Mouse (Mus musculus): ENCODE data around the gene Usp42. TPM values are rescaled to one million over a fixed set of nuclear protein-coding genes. Genes with fewer than 3 reads are reported as not detected.

Gene Usp42
- polyA plus RNA-seq, 1 experiment from 2014 or later: 31.4 TPM

DNA sequence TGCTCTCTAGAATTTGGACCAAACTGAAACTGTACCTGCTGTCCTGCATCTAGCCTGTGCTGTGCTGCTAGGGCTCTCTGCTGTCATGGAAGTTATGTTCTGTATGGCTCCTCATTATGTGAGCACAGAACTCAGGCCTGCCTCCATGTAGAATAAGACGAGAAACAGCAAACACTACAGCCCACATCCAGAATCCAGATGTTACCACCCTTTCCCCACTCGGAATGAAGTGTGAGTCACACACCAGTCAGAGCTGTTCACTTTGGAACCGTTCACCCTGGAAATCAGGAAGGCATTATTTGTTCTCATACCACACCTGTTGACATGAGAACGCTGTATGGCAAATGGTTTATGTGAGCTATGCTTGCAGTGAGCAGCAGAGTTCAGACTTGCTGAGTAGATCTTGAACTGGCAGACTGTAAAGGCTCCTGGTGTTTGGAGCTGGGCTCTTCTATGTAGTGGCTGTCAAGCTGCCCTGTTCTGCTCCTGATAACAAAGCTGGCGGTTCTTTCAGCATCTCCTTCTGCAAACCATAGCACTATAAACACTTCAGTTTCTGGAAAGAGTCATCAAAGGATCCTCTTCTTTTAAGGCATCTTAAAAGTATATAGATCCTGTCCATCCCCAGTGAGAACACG lies 53.3 kb downstream of the Usp42 start:
- no peak overlapping the region for H3K27ac ChIP-seq (ENCODE audit: low read depth, low read length)
- H3K4me3 ChIP-seq (ENCODE audit: low read depth, low read length): no peak overlapping the region
- H3K4me1 ChIP-seq (ENCODE audit: control insufficient read depth, insufficient read depth, low read length): no peaks in the 10 kb centered on the region
- ATAC-seq (ENCODE audit: low FRiP score) (no peak), DNase-seq (ENCODE audit: low spot score, missing footprints) (no peak)
- no peak overlapping the region for H3K4me2 ChIP-seq
- 87% methylated on average over 6 of the region's 6 CpGs for WGBS
- H3K9ac ChIP-seq (ENCODE audit: low read length): no peak overlapping the region
- no peaks in the 10 kb centered on the region for H3K9me3 ChIP-seq (ENCODE audit: control insufficient read depth, low read length)
- H3K36me3 ChIP-seq (ENCODE audit: control insufficient read depth, insufficient read depth, low read length): no peaks in the 10 kb centered on the region
- no peaks in the 10 kb centered on the region for H3K27me3 ChIP-seq (ENCODE audit: control insufficient read depth, insufficient read depth, low read length)

DNA sequence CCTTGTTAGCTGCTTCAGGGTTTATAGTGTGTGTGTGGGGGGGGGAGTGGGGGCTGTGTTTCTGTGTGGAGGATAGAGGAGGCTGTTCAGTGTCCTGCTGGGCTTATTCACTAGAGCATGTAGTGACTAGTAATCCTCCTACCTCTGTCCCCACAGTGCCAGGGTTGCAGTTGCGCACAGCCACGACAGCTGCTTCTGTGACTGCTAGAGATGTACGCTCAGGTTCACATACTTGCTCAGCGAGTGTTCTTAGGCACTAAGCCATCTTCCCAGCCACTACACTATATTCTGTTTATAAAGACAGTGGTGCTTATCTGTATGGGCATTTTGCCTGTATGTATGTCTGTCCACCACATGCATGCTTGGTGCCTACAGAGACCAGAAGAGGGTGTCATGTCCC lies 54.7 kb downstream of the Usp42 start:
- H3K27ac ChIP-seq (ENCODE audit: low read depth, low read length): no peak overlapping the region
- no peaks in the 10 kb centered on the region for H3K9me3 ChIP-seq (ENCODE audit: control insufficient read depth, low read length)
- no peak overlapping the region for H3K4me2 ChIP-seq
- H3K4me3 ChIP-seq (ENCODE audit: low read depth, low read length): no peak overlapping the region
- H3K27me3 ChIP-seq (ENCODE audit: control insufficient read depth, insufficient read depth, low read length): no peaks in the 10 kb centered on the region
- H3K36me3 ChIP-seq (ENCODE audit: control insufficient read depth, insufficient read depth, low read length): no peaks in the 10 kb centered on the region
- ATAC-seq (ENCODE audit: low FRiP score) (no peak), DNase-seq (ENCODE audit: low spot score, missing footprints) (no peak)
- WGBS: 74% methylated on average over 4 of the region's 4 CpGs
- H3K4me1 ChIP-seq (ENCODE audit: control insufficient read depth, insufficient read depth, low read length): no peaks in the 10 kb centered on the region
- H3K9ac ChIP-seq (ENCODE audit: low read length): no peak overlapping the region

DNA sequence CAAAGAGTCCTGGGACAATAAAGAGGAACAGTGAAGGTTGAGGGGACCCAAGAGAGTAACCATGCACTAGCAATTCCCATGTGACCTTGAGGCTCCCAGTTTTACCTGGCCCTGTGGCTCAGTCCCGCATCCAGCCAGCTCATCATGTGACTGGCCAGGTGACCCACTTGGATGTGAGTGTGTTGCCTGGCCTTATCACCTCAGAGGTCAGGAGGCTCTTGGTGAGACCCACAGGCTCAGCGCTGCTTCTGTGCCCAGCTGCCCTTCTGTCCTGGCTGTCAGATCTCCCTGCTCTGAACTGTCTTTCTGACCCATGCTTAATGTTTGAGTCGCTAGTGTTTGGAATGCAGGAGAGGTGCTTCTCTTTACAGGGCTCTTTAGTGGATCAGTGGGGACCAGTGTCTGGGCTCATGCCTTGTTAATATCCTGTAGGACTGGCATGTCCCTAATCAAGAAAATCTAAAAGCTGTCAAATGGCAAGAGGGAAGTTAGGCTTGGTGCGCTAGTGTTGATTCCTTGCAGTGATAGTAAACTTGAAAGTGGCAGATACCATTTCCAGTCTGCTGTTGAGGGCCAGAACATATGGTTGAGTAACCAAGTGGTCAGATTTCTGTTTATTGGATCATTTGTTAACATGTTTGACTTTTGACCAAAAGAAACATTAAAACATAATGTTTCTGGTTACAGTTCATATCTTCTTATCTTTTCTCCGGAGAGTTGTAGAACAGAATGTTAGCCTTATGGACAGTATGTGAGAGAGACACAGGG lies 55.7 kb downstream of the Usp42 start:
- no peaks in the 10 kb centered on the region for H3K9me3 ChIP-seq (ENCODE audit: control insufficient read depth, low read length)
- H3K27ac ChIP-seq (ENCODE audit: low read depth, low read length): no peak overlapping the region
- no peak for DNase-seq (ENCODE audit: low spot score, missing footprints)
- WGBS: 90% methylated on average over 5 of the region's 5 CpGs
- H3K4me3 ChIP-seq (ENCODE audit: low read depth, low read length): no peak overlapping the region
- H3K4me1 ChIP-seq (ENCODE audit: control insufficient read depth, insufficient read depth, low read length): no peaks in the 10 kb centered on the region
- no peak overlapping the region for H3K4me2 ChIP-seq
- H3K36me3 ChIP-seq (ENCODE audit: control insufficient read depth, insufficient read depth, low read length): no peaks in the 10 kb centered on the region
- no peak for ATAC-seq (ENCODE audit: low FRiP score)
- no peaks in the 10 kb centered on the region for H3K27me3 ChIP-seq (ENCODE audit: control insufficient read depth, insufficient read depth, low read length)
- H3K9ac ChIP-seq (ENCODE audit: low read length): no peak overlapping the region

DNA sequence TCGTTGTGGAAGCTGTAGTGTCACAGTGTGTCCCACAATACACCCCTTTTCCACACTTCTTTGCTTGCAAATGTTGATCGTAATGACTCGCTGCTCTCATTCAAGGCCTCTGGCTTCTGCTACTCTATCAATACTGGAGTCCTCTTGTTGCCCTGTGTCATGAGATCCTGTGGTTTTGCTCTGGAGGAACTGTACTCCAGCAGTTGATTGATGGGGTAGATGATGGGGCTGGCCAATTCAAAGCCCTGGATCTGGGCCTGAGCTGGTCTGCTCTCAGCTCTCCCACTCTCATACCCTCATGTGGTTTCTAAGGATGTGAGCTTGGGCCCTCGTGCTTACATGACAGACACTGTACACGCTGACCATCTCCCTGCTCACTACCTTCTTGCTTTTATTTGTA lies 57.5 kb downstream of the Usp42 start:
- DNase-seq (ENCODE audit: low spot score, missing footprints) (peak; percentile 67), ATAC-seq (ENCODE audit: low FRiP score) (no peak)
- Histone ChIP-seq H3K4me2 (no peak overlapping the region), H3K9ac (ENCODE audit: low read length) (no peak overlapping the region), H3K27me3 (ENCODE audit: control insufficient read depth, insufficient read depth, low read length) (no peaks in the 10 kb centered on the region), H3K9me3 (ENCODE audit: control insufficient read depth, low read length) (no peaks in the 10 kb centered on the region), H3K4me3 (ENCODE audit: low read depth, low read length) (no peak overlapping the region), H3K27ac (ENCODE audit: low read depth, low read length) (no peak overlapping the region), H3K4me1 (ENCODE audit: control insufficient read depth, insufficient read depth, low read length) (no peaks in the 10 kb centered on the region), H3K36me3 (ENCODE audit: control insufficient read depth, insufficient read depth, low read length) (no peaks in the 10 kb centered on the region)
- 85% methylated on average over 5 of the region's 5 CpGs for WGBS

DNA sequence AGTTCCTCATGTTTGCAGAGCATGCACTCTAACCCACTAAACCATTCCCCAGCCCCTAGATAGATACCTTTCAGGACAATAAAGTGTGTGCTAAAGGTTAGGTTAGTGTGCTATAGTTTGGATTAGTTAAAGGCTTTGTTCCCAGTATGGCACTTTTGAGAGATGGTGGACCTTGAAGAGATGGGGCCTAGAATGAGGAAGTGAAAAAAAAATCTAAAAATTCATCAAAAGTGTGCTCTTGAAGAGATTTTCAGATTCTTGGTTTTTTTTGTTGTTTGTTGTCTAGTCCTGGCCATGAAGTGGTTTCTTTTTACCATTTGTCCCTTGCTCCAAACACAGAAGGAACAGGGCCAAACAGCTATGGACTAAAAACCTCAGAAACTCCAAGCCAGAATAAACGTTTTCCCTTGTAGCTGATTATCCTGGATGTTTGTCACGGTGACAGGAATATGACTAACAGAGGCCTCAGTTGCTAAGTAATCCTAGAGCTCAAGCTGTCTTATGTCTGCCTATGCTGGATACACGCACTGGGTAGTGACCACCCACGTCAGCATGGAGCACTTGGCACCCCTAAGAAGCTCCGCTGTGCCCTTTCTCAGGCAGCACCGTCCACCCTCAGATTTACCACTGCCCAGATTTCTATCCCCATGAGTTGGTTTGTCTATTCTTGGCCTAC lies 61.2 kb downstream of the Usp42 start:
- WGBS: 92% methylated on average over 6 of the region's 6 CpGs
- Histone ChIP-seq H3K9ac (ENCODE audit: low read length) (no peak overlapping the region), H3K27me3 (ENCODE audit: control insufficient read depth, insufficient read depth, low read length) (no peaks in the 10 kb centered on the region), H3K4me3 (ENCODE audit: low read depth, low read length) (no peak overlapping the region), H3K27ac (ENCODE audit: low read depth, low read length) (no peak overlapping the region), H3K4me2 (no peak overlapping the region), H3K9me3 (ENCODE audit: control insufficient read depth, low read length) (no peaks in the 10 kb centered on the region), H3K36me3 (ENCODE audit: control insufficient read depth, insufficient read depth, low read length) (no peaks in the 10 kb centered on the region), H3K4me1 (ENCODE audit: control insufficient read depth, insufficient read depth, low read length) (no peaks in the 10 kb centered on the region)
- ATAC-seq (ENCODE audit: low FRiP score) (no peak), DNase-seq (ENCODE audit: low spot score, missing footprints) (no peak)

DNA sequence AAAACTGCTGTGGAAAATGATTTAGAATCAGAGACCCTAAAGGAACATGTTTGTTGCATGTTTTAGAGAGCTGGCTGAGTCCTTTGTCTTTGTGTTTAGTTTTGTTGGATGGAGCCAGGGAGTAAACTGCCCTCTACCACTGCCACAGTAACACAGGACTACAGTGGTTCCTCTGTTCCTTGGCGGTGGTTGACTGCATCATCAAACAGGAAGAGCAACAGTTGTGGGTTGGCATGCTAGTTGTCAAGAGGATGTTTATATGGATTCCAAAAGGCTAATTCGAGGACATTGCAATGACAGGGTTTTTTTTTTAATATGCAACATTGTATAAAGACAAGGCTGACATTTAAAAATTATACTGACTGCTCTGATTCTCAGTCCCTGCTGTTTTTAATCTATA lies 62.2 kb downstream of the Usp42 start:
- ATAC-seq (ENCODE audit: low FRiP score) (no peak), DNase-seq (ENCODE audit: low spot score, missing footprints) (no peak)
- no peaks in the 10 kb centered on the region for H3K27me3 ChIP-seq (ENCODE audit: control insufficient read depth, insufficient read depth, low read length)
- H3K9me3 ChIP-seq (ENCODE audit: control insufficient read depth, low read length): no peaks in the 10 kb centered on the region
- peak overlapping the region; percentile 5; the same call in 1 of the 2 replicates for H3K9ac ChIP-seq (ENCODE audit: low read length)
- H3K4me3 ChIP-seq (ENCODE audit: low read depth, low read length): no peak overlapping the region
- WGBS: 83% methylated on average over 2 of the region's 2 CpGs
- no peaks in the 10 kb centered on the region for H3K4me1 ChIP-seq (ENCODE audit: control insufficient read depth, insufficient read depth, low read length)
- H3K27ac ChIP-seq (ENCODE audit: low read depth, low read length): no peak overlapping the region
- H3K36me3 ChIP-seq (ENCODE audit: control insufficient read depth, insufficient read depth, low read length): no peaks in the 10 kb centered on the region
- no peak overlapping the region for H3K4me2 ChIP-seq

DNA sequence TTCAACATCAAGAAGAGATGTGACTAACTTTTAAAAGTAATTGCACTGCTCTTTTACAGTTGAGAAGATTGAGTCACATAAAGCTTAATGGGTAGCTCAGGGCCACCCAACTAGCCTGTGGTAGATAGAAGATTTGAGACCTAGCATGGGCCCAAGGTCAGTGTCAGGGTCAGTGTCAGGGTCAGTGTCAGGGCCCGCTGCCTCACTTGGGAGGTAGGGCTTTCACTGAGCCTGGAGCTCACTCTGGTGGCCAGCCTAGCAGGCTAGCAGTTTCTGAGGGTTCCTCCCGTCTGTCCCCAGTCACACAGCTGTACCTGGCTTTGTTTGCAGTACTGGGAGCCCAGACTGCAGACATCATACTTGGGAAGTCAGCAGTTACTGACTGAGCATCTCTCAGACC lies 62.7 kb downstream of the Usp42 start:
- H3K9ac ChIP-seq (ENCODE audit: low read length): peak overlapping the region; percentile 5; the same call in 1 of the 2 replicates
- no peaks in the 10 kb centered on the region for H3K36me3 ChIP-seq (ENCODE audit: control insufficient read depth, insufficient read depth, low read length)
- 32% methylated on average over 2 of the region's 2 CpGs for WGBS
- H3K4me3 ChIP-seq (ENCODE audit: low read depth, low read length): no peak overlapping the region
- no peaks in the 10 kb centered on the region for H3K27me3 ChIP-seq (ENCODE audit: control insufficient read depth, insufficient read depth, low read length)
- no peaks in the 10 kb centered on the region for H3K4me1 ChIP-seq (ENCODE audit: control insufficient read depth, insufficient read depth, low read length)
- no peak for ATAC-seq (ENCODE audit: low FRiP score)
- H3K4me2 ChIP-seq: no peak overlapping the region
- no peak for DNase-seq (ENCODE audit: low spot score, missing footprints)
- no peak overlapping the region for H3K27ac ChIP-seq (ENCODE audit: low read depth, low read length)
- no peaks in the 10 kb centered on the region for H3K9me3 ChIP-seq (ENCODE audit: control insufficient read depth, low read length)

DNA sequence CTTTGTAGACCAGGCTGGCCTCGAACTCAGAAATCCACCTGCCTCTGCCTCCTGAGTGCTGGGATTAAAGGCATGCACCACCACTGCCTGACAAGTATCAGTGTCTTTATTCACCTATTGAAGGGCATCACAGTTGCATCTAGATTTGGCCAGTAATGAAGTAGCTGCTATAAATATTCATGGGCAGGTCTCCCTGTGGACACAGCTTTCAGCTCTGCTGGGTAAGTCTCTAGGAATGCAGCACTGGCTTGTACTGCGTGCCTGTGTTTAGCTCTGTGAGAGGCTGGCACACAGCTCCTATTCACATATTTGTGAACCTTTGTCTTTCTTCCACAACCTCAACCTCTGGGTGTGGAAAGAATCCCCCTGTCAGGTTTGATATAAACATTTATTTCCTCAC lies 63.2 kb downstream of the Usp42 start:
- Histone ChIP-seq H3K4me3 (ENCODE audit: low read depth, low read length) (no peak overlapping the region), H3K4me2 (no peak overlapping the region), H3K27me3 (ENCODE audit: control insufficient read depth, insufficient read depth, low read length) (no peaks in the 10 kb centered on the region), H3K4me1 (ENCODE audit: control insufficient read depth, insufficient read depth, low read length) (no peaks in the 10 kb centered on the region), H3K9ac (ENCODE audit: low read length) (no peak overlapping the region), H3K27ac (ENCODE audit: low read depth, low read length) (no peak overlapping the region), H3K36me3 (ENCODE audit: control insufficient read depth, insufficient read depth, low read length) (no peaks in the 10 kb centered on the region), H3K9me3 (ENCODE audit: control insufficient read depth, low read length) (no peaks in the 10 kb centered on the region)
- DNase-seq (ENCODE audit: low spot score, missing footprints) (no peak), ATAC-seq (ENCODE audit: low FRiP score) (no peak)
- WGBS: 50% methylated on average over 2 of the region's 2 CpGs

DNA sequence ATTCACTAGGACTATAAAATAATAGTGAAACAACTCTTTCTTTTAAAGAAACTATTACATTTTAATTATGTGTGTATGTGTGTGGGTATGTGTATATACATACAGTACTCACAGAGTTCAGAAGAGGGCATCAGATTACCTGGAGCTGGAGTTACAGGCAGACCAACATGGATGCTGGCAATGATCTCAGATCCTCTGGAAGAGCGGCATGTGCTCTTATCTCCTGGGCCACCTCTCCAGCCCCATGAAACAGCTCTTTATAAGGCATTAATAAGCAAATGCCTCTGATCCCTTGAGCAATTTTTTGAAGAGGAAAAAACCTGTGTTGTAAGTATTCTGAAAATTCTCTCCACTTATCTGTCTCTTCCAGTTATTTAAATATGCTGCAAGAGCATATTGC lies 66.1 kb downstream of the Usp42 start:
- no peaks in the 10 kb centered on the region for H3K36me3 ChIP-seq (ENCODE audit: control insufficient read depth, insufficient read depth, low read length)
- no peaks in the 10 kb centered on the region for H3K9me3 ChIP-seq (ENCODE audit: control insufficient read depth, low read length)
- 88% methylated on average over 1 of the region's 1 CpGs for WGBS
- no peaks in the 10 kb centered on the region for H3K27me3 ChIP-seq (ENCODE audit: control insufficient read depth, insufficient read depth, low read length)
- H3K9ac ChIP-seq (ENCODE audit: low read length): no peak overlapping the region
- no peak overlapping the region for H3K27ac ChIP-seq (ENCODE audit: low read depth, low read length)
- ATAC-seq (ENCODE audit: low FRiP score) (no peak), DNase-seq (ENCODE audit: low spot score, missing footprints) (no peak)
- H3K4me1 ChIP-seq (ENCODE audit: control insufficient read depth, insufficient read depth, low read length): no peaks in the 10 kb centered on the region
- no peak overlapping the region for H3K4me3 ChIP-seq (ENCODE audit: low read depth, low read length)
- H3K4me2 ChIP-seq: no peak overlapping the region
